Mouse (Mus musculus) MEL (cell line): ENCODE measurements around the gene Nlrp4e. TPM values are rescaled to one million over a fixed set of nuclear protein-coding genes. Genes with fewer than 3 reads are reported as not detected.
"Not testable (repeated sequence)": the region's sequence is repeated elsewhere in the genome, so short reads cannot be mapped to it uniquely, and the experiment has no call there.

Experiments
- DNase-seq: peaks from one replicate; pipeline ENCODE4 v3.0.0; 2011; ENCODE audit warnings: low read depth, low spot score
- H3K27ac ChIP-seq: 2 replicates; pipeline ENCODE4 v1.5.1; 2012; ENCODE audit warnings: low read depth, mild to moderate bottlenecking, control low read depth, low read length, moderate library complexity; ENCODE audit not compliant: control insufficient read depth
- H3K27me3 ChIP-seq, 2 experiments: fragments of 150-350 bp in 1 of 2; sonication (generic) in 1 of 2; 2 replicates each; pipeline ENCODE4 v1.6.1; 2012; ENCODE audit warnings: low read length in 2 of 2, mild to moderate bottlenecking in 2 of 2, improper control_type of control experiment in 1 of 2, moderate library complexity in 1 of 2; ENCODE audit not compliant: insufficient read depth in 2 of 2, control insufficient read depth in 1 of 2
- H3K36me3 ChIP-seq, 2 experiments: 2 replicates each; pipeline ENCODE4 v1.6.1; 2012 to 2014; ENCODE audit warnings: low read length in 2 of 2, improper control_type of control experiment in 1 of 2, inconsistent platforms in 1 of 2, mild to moderate bottlenecking in 1 of 2; ENCODE audit not compliant: insufficient read depth in 2 of 2, control insufficient read depth in 1 of 2
- H3K4me1 ChIP-seq, 2 experiments: fragments of 150-350 bp in 1 of 2; sonication (generic) in 1 of 2; 2 replicates each; pipeline ENCODE4 v1.6.1; 2012; ENCODE audit warnings: low read length in 2 of 2, improper control_type of control experiment in 1 of 2, mild to moderate bottlenecking in 1 of 2; ENCODE audit not compliant: insufficient read depth in 2 of 2, control insufficient read depth in 1 of 2
- H3K4me3 ChIP-seq, 2 experiments: fragments of 150-350 bp in 1 of 2; sonication (generic) in 1 of 2; 2 replicates each; pipeline ENCODE4 v1.5.1; 2012; ENCODE audit warnings: low read depth in 2 of 2, low read length in 2 of 2, mild to moderate bottlenecking in 2 of 2, moderate library complexity in 2 of 2, control low read depth in 1 of 2, improper control_type of control experiment in 1 of 2; ENCODE audit not compliant: control insufficient read depth in 1 of 2, insufficient read depth in 1 of 2
- H3K79me2 ChIP-seq: 2 replicates; pipeline ENCODE4 v1.6.1; 2012; ENCODE audit warnings: mild to moderate bottlenecking, low read length, moderate library complexity; ENCODE audit not compliant: control insufficient read depth, poor library complexity, insufficient read depth
- H3K9ac ChIP-seq: 2 replicates; pipeline ENCODE4 v1.6.1; 2012; ENCODE audit warnings: low read depth, mild to moderate bottlenecking, control low read depth, low read length, moderate library complexity; ENCODE audit not compliant: control insufficient read depth, poor library complexity, severe bottlenecking
- H3K9me3 ChIP-seq: fragments of 150-350 bp; sonication (generic); replicated peaks from 2 replicates; pipeline ENCODE4 v1.6.1; 2012; ENCODE audit warnings: mild to moderate bottlenecking, low read length, improper control_type of control experiment, moderate library complexity; ENCODE audit not compliant: insufficient read depth
- BHLHE40 ChIP-seq: IDR thresholded peaks from 2 replicates; pipeline ENCODE4 v1.6.1; 2012; ENCODE audit warnings: low read depth, mild to moderate bottlenecking, inconsistent platforms, low read length, improper control_type of control experiment, borderline replicate concordance
- CTCF ChIP-seq, 3 experiments: IDR thresholded peaks in 2 of 3; conservative IDR thresholded peaks in 1 of 3; 2 replicates each; pipeline ENCODE4 v1.5.1; 2011 to 2012; ENCODE audit warnings: low read length in 3 of 3, low read depth in 2 of 3, mild to moderate bottlenecking in 2 of 3, improper control_type of control experiment in 1 of 3, inconsistent platforms in 1 of 3, mixed read lengths in 1 of 3, moderate library complexity in 1 of 3; ENCODE audit not compliant: control insufficient read depth in 1 of 3, insufficient read depth in 1 of 3, poor library complexity in 1 of 3, severe bottlenecking in 1 of 3
- E2F4 ChIP-seq: IDR thresholded peaks from 2 replicates; pipeline ENCODE4 v1.6.1; 2011; ENCODE audit warnings: low read depth, low read length, improper control_type of control experiment, borderline replicate concordance
- ELF1 ChIP-seq: IDR thresholded peaks from 2 replicates; pipeline ENCODE4 v1.6.1; 2014; ENCODE audit warnings: low read depth, mild to moderate bottlenecking, inconsistent platforms, low read length, improper control_type of control experiment, moderate library complexity
- GATA1 ChIP-seq: IDR thresholded peaks from 2 replicates; pipeline ENCODE4 v1.6.1; 2011; ENCODE audit warnings: low read depth, low read length, improper control_type of control experiment
- MAX ChIP-seq: IDR thresholded peaks from 2 replicates; pipeline ENCODE4 v1.6.1; 2011; ENCODE audit warnings: low read length, improper control_type of control experiment
- MAZ ChIP-seq: IDR thresholded peaks from 2 replicates; pipeline ENCODE4 v1.6.1; 2012; ENCODE audit warnings: low read depth, mild to moderate bottlenecking, inconsistent platforms, low read length, improper control_type of control experiment
- MXI1 ChIP-seq: IDR thresholded peaks from 2 replicates; pipeline ENCODE4 v1.6.1; 2011; ENCODE audit warnings: mild to moderate bottlenecking, low read depth, low read length, improper control_type of control experiment
- POLR2A ChIP-seq, 2 experiments: IDR thresholded peaks; 2 replicates each; pipeline ENCODE4 v1.6.1; 2011 to 2012; ENCODE audit warnings: low read length in 2 of 2, mild to moderate bottlenecking in 2 of 2, control low read depth in 1 of 2, improper control_type of control experiment in 1 of 2, low read depth in 1 of 2, moderate library complexity in 1 of 2; ENCODE audit not compliant: control insufficient read depth in 1 of 2, insufficient read depth in 1 of 2, poor library complexity in 1 of 2
- POLR2AphosphoS2 ChIP-seq: IDR thresholded peaks from 2 replicates; pipeline ENCODE4 v1.6.1; 2011; ENCODE audit warnings: low read length, improper control_type of control experiment
- TCF12 ChIP-seq: IDR thresholded peaks from 2 replicates; pipeline ENCODE4 v1.6.1; 2014; ENCODE audit warnings: low read depth, mild to moderate bottlenecking, inconsistent platforms, low read length, improper control_type of control experiment, moderate library complexity
- USF1 ChIP-seq: IDR thresholded peaks from 2 replicates; pipeline ENCODE4 v1.6.1; 2014; ENCODE audit warnings: low read depth, mild to moderate bottlenecking, inconsistent platforms, low read length, improper control_type of control experiment, moderate library complexity
- USF2 ChIP-seq, 2 experiments: IDR thresholded peaks; 2 replicates each; pipeline ENCODE4 v1.6.1; 2011 to 2012; ENCODE audit warnings: improper control_type of control experiment in 2 of 2, low read length in 2 of 2, borderline replicate concordance in 1 of 2, inconsistent platforms in 1 of 2, low read depth in 1 of 2, mild to moderate bottlenecking in 1 of 2; ENCODE audit not compliant: insufficient read depth in 1 of 2
- ZKSCAN1 ChIP-seq: IDR thresholded peaks from 2 replicates; pipeline ENCODE4 v1.6.1; 2012; ENCODE audit warnings: low read depth, mild to moderate bottlenecking, inconsistent platforms, low read length, improper control_type of control experiment, moderate library complexity
- polyA plus RNA-seq, 2 experiments: library from polyadenylated mRNA; stranded (reverse) in 1 of 2; unstranded in 1 of 2; fragments of >175 nt in 1 of 2; fragments of >200 nt in 1 of 2; gene quantifications; 2 replicates each; pipeline versions ENCODE4 v1.2.1 to v1.2.4; 2012; ENCODE audit warnings: low replicate concordance in 2 of 2, low read depth in 1 of 2; ENCODE audit not compliant: insufficient read length in 2 of 2, insufficient read depth in 1 of 2, missing spikeins in 1 of 2
- total RNA-seq: library from RNA; depleted of rRNA; stranded (reverse); fragments of 300-350 nt; gene quantifications from 2 replicates; pipeline ENCODE4 v1.2.3, GENCODE M21; 2012; rRNA removed

The Nlrp4e gene
- total RNA-seq: not detected in 2 replicates
- polyA plus RNA-seq: not detected

DNA sequence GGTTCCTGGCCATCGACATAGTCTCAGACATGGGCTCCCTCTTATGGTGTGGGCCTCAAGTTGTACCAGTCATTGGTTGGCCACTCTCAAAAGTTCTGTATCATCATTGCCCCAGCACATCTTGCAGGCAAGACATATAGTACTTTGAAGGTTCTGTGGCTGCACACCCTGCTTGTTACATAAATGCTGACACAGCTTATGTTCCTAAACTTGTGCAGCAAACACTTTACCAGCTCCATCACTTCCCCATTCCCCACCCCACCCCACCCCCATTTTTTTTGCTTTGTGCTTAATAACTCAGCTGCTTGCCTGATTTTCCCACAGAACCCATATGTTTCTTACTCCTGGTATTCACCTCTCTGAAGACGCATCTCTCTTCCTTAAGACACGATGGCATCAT is at the start of gene Nlrp4e:
Gene Nlrp4e, plus strand, starts transcription at position 301 of the 400 bp plus-strand sequence.
- H3K36me3 ChIP-seq, H3K9ac ChIP-seq, H3K27ac ChIP-seq, DNase-seq, H3K4me3 ChIP-seq, H3K4me1 ChIP-seq, H3K27me3 ChIP-seq, H3K79me2 ChIP-seq, H3K9me3 ChIP-seq: not testable (repeated sequence)

DNA sequence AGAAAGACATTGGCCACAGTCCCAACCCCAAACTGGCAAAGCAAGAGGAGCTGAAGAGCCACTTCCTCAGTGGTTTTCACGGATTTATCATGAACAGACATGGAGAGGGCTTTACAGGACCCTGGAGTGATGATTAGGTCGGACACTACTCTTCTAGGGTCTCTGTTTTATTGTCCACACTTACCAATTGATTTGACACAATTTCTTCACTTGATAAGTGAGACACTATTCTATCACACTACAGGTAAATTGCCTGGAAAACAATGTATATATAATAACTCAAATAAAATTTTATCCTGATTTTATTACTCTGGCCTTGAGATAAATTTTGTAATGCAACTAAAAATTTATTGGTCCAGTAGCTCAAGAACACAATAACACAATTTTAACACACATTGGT is 49.4 kb upstream of the Nlrp4e start, which contains the start of gene Vmn1r166:
Gene Vmn1r166, minus strand, starts transcription at position 101 of the 400 bp plus-strand sequence.
- H3K4me1 ChIP-seq, DNase-seq, H3K79me2 ChIP-seq, H3K27ac ChIP-seq, H3K9me3 ChIP-seq, H3K4me3 ChIP-seq, H3K27me3 ChIP-seq, H3K9ac ChIP-seq, H3K36me3 ChIP-seq: not testable (repeated sequence)

DNA sequence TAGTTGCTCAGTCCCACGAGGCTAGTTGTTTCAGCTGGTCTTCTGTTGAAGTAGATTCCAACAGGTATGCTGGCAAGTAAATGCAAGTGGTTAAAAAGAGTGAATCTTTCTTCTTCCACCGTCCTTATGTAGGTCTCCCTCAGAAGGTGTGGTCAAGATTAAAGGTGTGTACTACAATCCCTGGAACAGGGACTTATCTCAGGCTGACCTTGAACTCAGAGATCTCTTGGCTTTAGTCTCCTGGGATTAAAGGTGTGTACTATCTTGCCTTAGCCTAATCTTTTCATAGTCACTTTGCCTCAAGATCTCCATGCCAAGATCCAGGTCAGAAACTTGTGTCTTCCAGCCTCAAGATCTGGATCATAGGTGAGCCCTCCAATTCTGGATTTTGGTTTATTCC is 22.2 kb upstream of the Nlrp4e start, which contains the start of gene Gm6902:
Gene Gm6902, minus strand, starts transcription at position 101 of the 400 bp plus-strand sequence.
- H3K4me1 ChIP-seq, DNase-seq, H3K9me3 ChIP-seq, H3K27ac ChIP-seq, H3K4me3 ChIP-seq, H3K36me3 ChIP-seq, H3K9ac ChIP-seq, H3K79me2 ChIP-seq, H3K27me3 ChIP-seq: not testable (repeated sequence)

DNA sequence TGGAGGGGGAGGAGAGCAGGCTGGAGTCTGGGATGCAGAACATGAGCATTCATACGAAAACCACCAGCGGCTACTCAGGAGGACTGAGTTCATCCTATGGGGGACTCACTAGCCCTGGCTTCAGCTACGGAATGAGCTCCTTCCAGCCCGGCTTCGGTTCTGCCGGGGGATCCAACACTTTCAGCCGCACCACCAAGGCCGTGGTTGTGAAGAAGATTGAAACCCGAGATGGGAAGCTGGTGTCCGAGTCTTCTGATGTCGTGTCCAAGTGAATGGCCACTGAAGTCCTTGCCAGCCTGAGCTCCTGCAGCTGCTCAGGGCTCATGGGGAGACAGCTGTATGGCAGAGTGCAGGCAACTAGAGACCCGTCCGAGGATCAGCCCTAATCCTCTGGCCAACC is 57.3 kb downstream of the Nlrp4e start:
- not testable (repeated sequence) for DNase-seq, H3K36me3 ChIP-seq, H3K79me2 ChIP-seq, H3K27me3 ChIP-seq, H3K4me3 ChIP-seq, H3K9ac ChIP-seq, H3K4me1 ChIP-seq, H3K27ac ChIP-seq, H3K9me3 ChIP-seq

DNA sequence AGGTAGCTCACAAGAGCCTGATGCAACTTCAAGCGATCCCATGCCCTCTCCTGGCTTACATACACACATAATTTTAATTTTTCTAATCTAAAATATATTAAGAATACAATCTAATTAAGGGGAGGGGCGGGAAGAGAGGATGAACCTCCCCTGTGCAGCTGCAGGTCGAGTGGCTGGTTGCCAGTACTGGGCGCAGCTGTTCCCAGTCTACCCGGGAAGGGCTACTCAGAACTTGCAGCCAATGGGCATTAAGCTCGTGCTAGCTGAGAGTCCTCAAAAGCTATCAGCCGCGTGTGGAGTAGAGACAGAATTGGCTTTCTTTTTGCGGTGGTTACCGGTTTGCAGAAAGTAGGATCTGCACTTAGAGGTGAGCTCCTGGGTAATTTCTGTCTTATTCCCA is 84.6 kb downstream of the Nlrp4e start, which contains the start of gene Nlrp5:
Gene Nlrp5, plus strand, starts transcription at position 301 of the 400 bp plus-strand sequence.
- TF ChIP-seq POLR2A (IDR thresholded peaks at IDR 0.05; ENCODE audit: control insufficient read depth in 1 of 2, insufficient read depth in 1 of 2, low read depth in 1 of 2, low read length in 2 of 2, poor library complexity in 1 of 2) (no peak), TCF12 (no peak), E2F4 (no peak), BHLHE40 (no peak), ELF1 (no peak), USF2 (IDR thresholded peaks at IDR 0.05; ENCODE audit: borderline replicate concordance in 1 of 2, insufficient read depth in 1 of 2, low read depth in 1 of 2, low read length in 2 of 2) (no peak), MAZ (no peak), USF1 (no peak), GATA1 (no peak), MAX (no peak), MXI1 (no peak), CTCF (IDR thresholded peaks at IDR 0.05 in 2 of 3, conservative IDR thresholded peaks at IDR 0.05 in 1 of 3; ENCODE audit: control insufficient read depth in 1 of 3, insufficient read depth in 1 of 3, low read depth in 2 of 3, low read length in 3 of 3, poor library complexity in 1 of 3, severe bottlenecking in 1 of 3) (no peak), ZKSCAN1 (no peak), POLR2AphosphoS2 (no peak)
- H3K4me3 ChIP-seq: no peak within 1 kb of the TSS
- no peaks in the 10 kb centered on the region for H3K36me3 ChIP-seq

More for the DNA sequence above, 84.6 kb downstream of the Nlrp4e start, which contains the start of gene Nlrp5:
- Histone ChIP-seq H3K9me3 (no peaks in the 10 kb centered on the region), H3K4me1 (no peaks in the 10 kb centered on the region), H3K27me3 (no peaks in the 10 kb centered on the region), H3K27ac (no peak within 1 kb of the TSS), H3K9ac (no peak within 1 kb of the TSS), H3K79me2 (no peaks in the 10 kb centered on the region)
- no peak for DNase-seq
